Mouse (Mus musculus): Measurements from ENCODE around the gene Ddx52. TPM values are rescaled to one million over a fixed set of nuclear protein-coding genes. Genes with fewer than 3 reads are reported as not detected.

Ddx52 gene
- total and polyA plus RNA-seq, 3 experiments, result 3.2 to 82.8 (median 54.2) TPM

DNA sequence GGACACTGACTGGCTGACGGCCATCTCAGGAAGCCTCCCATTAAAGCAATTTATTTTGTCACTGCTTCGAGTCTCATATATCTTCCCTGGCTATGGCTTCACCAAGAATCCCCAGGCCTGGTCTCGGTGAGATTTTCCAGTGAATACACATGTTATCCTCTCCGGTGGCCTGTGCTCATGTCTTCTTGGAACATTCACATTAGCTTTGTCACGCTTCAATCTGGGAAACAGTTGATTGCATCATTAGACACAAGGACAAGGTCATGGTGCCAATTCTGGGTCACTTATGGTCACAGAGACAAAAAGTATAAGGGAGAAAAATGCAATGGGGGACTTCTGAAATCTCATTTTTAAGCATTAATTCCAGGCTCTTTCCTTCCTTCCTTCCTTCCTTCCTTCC is 36.1 kb upstream of the Ddx52 start:
- no peaks in the 10 kb centered on the region for H3K36me3 ChIP-seq (replicated peaks)
- no peaks in the 10 kb centered on the region for H3K9me3 ChIP-seq (replicated peaks)
- H3K27me3 ChIP-seq (ENCODE audit: insufficient read depth, low read length), result peaks cover 19% of the 10 kb centered on the region
- TF ChIP-seq CTCF (IDR thresholded peaks at IDR 0.05; ENCODE audit: low read depth, low read length), result no peak
- no peak for TF ChIP-seq GATA2 (IDR thresholded peaks at IDR 0.05; ENCODE audit: borderline replicate concordance, low read depth, low read length)
- TF ChIP-seq POLR2AphosphoS5 (IDR thresholded peaks at IDR 0.05; ENCODE audit: insufficient replicate concordance, low read depth, low read length), result no peak
- no peak for TF ChIP-seq GATA1 (IDR thresholded peaks at IDR 0.05; ENCODE audit: borderline replicate concordance, low read length)
- no peak for TF ChIP-seq TAL1 (conservative IDR thresholded peaks at IDR 0.05; ENCODE audit: low read depth, low read length)
- no peak for DNase-seq (ENCODE audit: low spot score)
- no peak for ATAC-seq (ENCODE audit: extremely low read depth, insufficient number of reproducible peaks, low FRiP score, poor library complexity, severe bottlenecking)
- H3K4me3 ChIP-seq (ENCODE audit: low read depth, low read length), result no peak overlapping the region
- no peaks in the 10 kb centered on the region for H3K4me1 ChIP-seq (ENCODE audit: insufficient read depth, low read depth, low read length)

DNA sequence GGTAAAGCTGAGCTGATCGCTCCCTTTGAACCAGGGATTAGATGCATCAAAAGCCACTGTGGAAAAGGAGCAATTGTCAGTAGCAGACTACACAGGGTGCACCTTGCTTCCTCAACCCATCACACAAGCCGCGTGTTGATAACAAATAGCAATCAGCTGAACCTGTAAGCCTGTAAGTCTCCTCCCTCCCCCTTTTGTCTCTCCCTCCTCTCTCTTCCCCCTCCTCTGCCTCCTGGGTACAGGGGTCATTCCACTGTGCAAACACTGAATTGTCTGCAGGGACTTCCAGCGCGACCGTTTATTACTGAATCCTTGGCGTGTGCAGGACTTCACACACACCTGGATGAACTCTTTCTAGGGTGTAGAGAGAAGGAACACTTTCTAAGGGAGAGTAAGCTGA is 33.5 kb upstream of the Ddx52 start:
- Histone ChIP-seq H3K4me3 (ENCODE audit: low read depth, low read length) (no peak overlapping the region), H3K36me3 (replicated peaks) (no peaks in the 10 kb centered on the region), H3K4me1 (ENCODE audit: insufficient read depth, low read depth, low read length) (peaks cover 4% of the 10 kb centered on the region; the same call in 1 of the 2 replicates), H3K27me3 (ENCODE audit: insufficient read depth, low read length) (peaks cover 20% of the 10 kb centered on the region), H3K9me3 (replicated peaks) (no peaks in the 10 kb centered on the region)
- no peak for TF ChIP-seq TAL1 (conservative IDR thresholded peaks at IDR 0.05; ENCODE audit: low read depth, low read length)
- no peak for TF ChIP-seq POLR2AphosphoS5 (IDR thresholded peaks at IDR 0.05; ENCODE audit: insufficient replicate concordance, low read depth, low read length)
- no peak for TF ChIP-seq GATA1 (IDR thresholded peaks at IDR 0.05; ENCODE audit: borderline replicate concordance, low read length)
- no peak for TF ChIP-seq GATA2 (IDR thresholded peaks at IDR 0.05; ENCODE audit: borderline replicate concordance, low read depth, low read length)
- TF ChIP-seq CTCF (IDR thresholded peaks at IDR 0.05; ENCODE audit: low read depth, low read length), result no peak
- ATAC-seq (ENCODE audit: extremely low read depth, insufficient number of reproducible peaks, low FRiP score, poor library complexity, severe bottlenecking) (no peak), DNase-seq (ENCODE audit: low spot score) (no peak)

DNA sequence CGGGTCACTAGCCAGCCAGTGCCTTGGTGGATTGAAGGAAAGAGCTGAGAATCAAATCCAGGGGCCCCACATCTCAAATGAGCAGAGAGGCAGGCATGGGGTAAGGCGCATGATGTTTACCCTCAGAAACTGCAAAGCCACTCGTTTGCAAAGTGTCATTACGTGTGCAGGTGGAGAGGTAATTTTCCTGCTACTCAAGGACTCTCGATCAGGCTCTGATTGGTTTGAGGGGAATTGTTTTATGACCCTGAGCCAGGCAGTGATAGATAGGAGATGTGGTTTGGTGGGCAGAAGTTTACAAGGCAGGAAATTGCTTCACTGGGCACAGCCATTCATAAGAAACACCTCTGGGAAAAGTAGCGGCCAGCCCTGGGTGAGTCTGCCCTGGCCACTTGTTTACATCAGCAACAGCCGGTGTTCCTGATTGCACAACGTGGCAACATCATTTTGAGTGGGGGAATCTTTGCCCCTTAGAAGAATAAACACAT is 28.0 kb upstream of the Ddx52 start:
- Histone ChIP-seq H3K4me1 (ENCODE audit: insufficient read depth, low read depth, low read length) (peaks cover 4% of the 10 kb centered on the region; the same call in 1 of the 2 replicates), H3K9me3 (replicated peaks) (no peaks in the 10 kb centered on the region), H3K36me3 (replicated peaks) (no peaks in the 10 kb centered on the region), H3K27me3 (ENCODE audit: insufficient read depth, low read length) (peaks cover 40% of the 10 kb centered on the region), H3K4me3 (ENCODE audit: low read depth, low read length) (no peak overlapping the region)
- DNase-seq (ENCODE audit: low spot score), result no peak
- no peak for TF ChIP-seq POLR2AphosphoS5 (IDR thresholded peaks at IDR 0.05; ENCODE audit: insufficient replicate concordance, low read depth, low read length)
- no peak for TF ChIP-seq TAL1 (conservative IDR thresholded peaks at IDR 0.05; ENCODE audit: low read depth, low read length)
- no peak for TF ChIP-seq GATA1 (IDR thresholded peaks at IDR 0.05; ENCODE audit: borderline replicate concordance, low read length)
- TF ChIP-seq CTCF (IDR thresholded peaks at IDR 0.05; ENCODE audit: low read depth, low read length), result no peak
- TF ChIP-seq GATA2 (IDR thresholded peaks at IDR 0.05; ENCODE audit: borderline replicate concordance, low read depth, low read length), result no peak
- ATAC-seq (ENCODE audit: extremely low read depth, insufficient number of reproducible peaks, low FRiP score, poor library complexity, severe bottlenecking), result no peak

GRCm38 (mm10) chr11:83914501-83914900 is 27.4 kb upstream of the Ddx52 start:
- ATAC-seq (ENCODE audit: extremely low read depth, insufficient number of reproducible peaks, low FRiP score, poor library complexity, severe bottlenecking), result no peak
- no peaks in the 10 kb centered on the region for H3K36me3 ChIP-seq (replicated peaks)
- TF ChIP-seq CTCF (IDR thresholded peaks at IDR 0.05; ENCODE audit: low read depth, low read length), result no peak
- TF ChIP-seq TAL1 (conservative IDR thresholded peaks at IDR 0.05; ENCODE audit: low read depth, low read length), result no peak
- TF ChIP-seq GATA2 (IDR thresholded peaks at IDR 0.05; ENCODE audit: borderline replicate concordance, low read depth, low read length), result no peak
- TF ChIP-seq POLR2AphosphoS5 (IDR thresholded peaks at IDR 0.05; ENCODE audit: insufficient replicate concordance, low read depth, low read length), result no peak
- TF ChIP-seq GATA1 (IDR thresholded peaks at IDR 0.05; ENCODE audit: borderline replicate concordance, low read length), result no peak
- H3K4me3 ChIP-seq (ENCODE audit: low read depth, low read length), result no peak overlapping the region
- peaks cover 47% of the 10 kb centered on the region for H3K27me3 ChIP-seq (ENCODE audit: insufficient read depth, low read length)
- no peak for DNase-seq (ENCODE audit: low spot score)
- no peaks in the 10 kb centered on the region for H3K9me3 ChIP-seq (replicated peaks)
- peaks cover 4% of the 10 kb centered on the region; the same call in 1 of the 2 replicates for H3K4me1 ChIP-seq (ENCODE audit: insufficient read depth, low read depth, low read length)

- DNase-seq (ENCODE audit: low spot score), result no peak
- H3K27me3 ChIP-seq (ENCODE audit: insufficient read depth, low read length), result peaks cover 39% of the 10 kb centered on the region
- H3K4me1 ChIP-seq (ENCODE audit: insufficient read depth, low read depth, low read length), result no peaks in the 10 kb centered on the region
- TF ChIP-seq TAL1 (conservative IDR thresholded peaks at IDR 0.05; ENCODE audit: low read depth, low read length), result no peak
- no peak for TF ChIP-seq CTCF (IDR thresholded peaks at IDR 0.05; ENCODE audit: low read depth, low read length)
- TF ChIP-seq GATA1 (IDR thresholded peaks at IDR 0.05; ENCODE audit: borderline replicate concordance, low read length), result no peak
- TF ChIP-seq GATA2 (IDR thresholded peaks at IDR 0.05; ENCODE audit: borderline replicate concordance, low read depth, low read length), result no peak
- no peak for TF ChIP-seq POLR2AphosphoS5 (IDR thresholded peaks at IDR 0.05; ENCODE audit: insufficient replicate concordance, low read depth, low read length)
- H3K36me3 ChIP-seq (replicated peaks), result no peaks in the 10 kb centered on the region
- H3K9me3 ChIP-seq (replicated peaks), result no peaks in the 10 kb centered on the region
- ATAC-seq (ENCODE audit: extremely low read depth, insufficient number of reproducible peaks, low FRiP score, poor library complexity, severe bottlenecking), result no peak
- no peak overlapping the region for H3K4me3 ChIP-seq (ENCODE audit: low read depth, low read length)
Observed at GRCm38 (mm10) chr11:83922600-83922999, 19.3 kb upstream of the Ddx52 start.

DNA sequence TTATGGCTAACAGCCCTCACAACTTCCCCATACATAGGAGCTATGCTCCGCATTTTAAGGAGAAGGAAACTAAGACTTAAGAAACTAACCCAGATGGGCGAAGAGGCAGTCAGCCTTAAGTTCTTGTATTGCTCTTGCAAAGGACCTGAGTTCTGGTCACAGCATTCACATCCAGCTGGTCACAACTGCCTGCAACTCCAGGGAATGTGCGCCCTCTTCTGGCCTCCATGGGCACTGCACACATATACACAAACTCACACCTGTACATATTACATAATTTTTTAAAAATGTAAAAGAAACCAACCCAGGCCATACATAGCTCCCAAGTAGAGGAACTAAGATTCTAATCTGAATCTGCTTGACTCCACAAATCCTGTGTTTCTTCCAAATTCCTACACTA is 14.8 kb upstream of the Ddx52 start:
- Histone ChIP-seq H3K27me3 (ENCODE audit: insufficient read depth, low read length) (peaks cover 30% of the 10 kb centered on the region), H3K4me1 (ENCODE audit: insufficient read depth, low read depth, low read length) (no peaks in the 10 kb centered on the region), H3K36me3 (replicated peaks) (no peaks in the 10 kb centered on the region), H3K4me3 (ENCODE audit: low read depth, low read length) (no peak overlapping the region), H3K9me3 (replicated peaks) (no peaks in the 10 kb centered on the region)
- TF ChIP-seq GATA1 (IDR thresholded peaks at IDR 0.05; ENCODE audit: borderline replicate concordance, low read length), result no peak
- no peak for TF ChIP-seq GATA2 (IDR thresholded peaks at IDR 0.05; ENCODE audit: borderline replicate concordance, low read depth, low read length)
- TF ChIP-seq CTCF (IDR thresholded peaks at IDR 0.05; ENCODE audit: low read depth, low read length), result peak; percentile 56
- TF ChIP-seq TAL1 (conservative IDR thresholded peaks at IDR 0.05; ENCODE audit: low read depth, low read length), result no peak
- TF ChIP-seq POLR2AphosphoS5 (IDR thresholded peaks at IDR 0.05; ENCODE audit: insufficient replicate concordance, low read depth, low read length), result no peak
- ATAC-seq (ENCODE audit: extremely low read depth, insufficient number of reproducible peaks, low FRiP score, poor library complexity, severe bottlenecking), result no peak
- DNase-seq (ENCODE audit: low spot score), result no peak

Measured in G1E (cell line).